Mouse (Mus musculus) midbrain, embryonic 11.5 days (tissue): Measurements from ENCODE around the gene Rhoq. TPM values are rescaled to one million over a fixed set of nuclear protein-coding genes. Genes with fewer than 3 reads are reported as not detected.

ENCODE experiments used
- ATAC-seq: fragments of 200-750 bp; cut with Nextera tagmentation; 2 replicates; pipeline ENCODE4 v1.8.0; 2017; ENCODE audit warnings: moderate TSS enrichment, moderate library complexity; ENCODE audit not compliant: low FRiP score
- DNase-seq: peaks from one replicate; pipeline ENCODE4 v3.0.0; 2015; ENCODE audit warnings: low spot score; ENCODE audit errors: missing footprints
- H3K27ac ChIP-seq: fragments of 300-500 bp; sonication (generic); 2 replicates; pipeline ENCODE4 v1.5.1; 2014; ENCODE audit warnings: low read depth, low read length
- H3K27me3 ChIP-seq: fragments of 300-500 bp; sonication (generic); 2 replicates; pipeline ENCODE4 v1.6.1; 2014; ENCODE audit warnings: mild to moderate bottlenecking, low read length, moderate library complexity, mixed read lengths; ENCODE audit not compliant: control insufficient read depth, insufficient read depth
- H3K36me3 ChIP-seq: fragments of 300-500 bp; sonication (generic); 2 replicates; pipeline ENCODE4 v1.6.1; 2014; ENCODE audit warnings: mild to moderate bottlenecking, low read length, moderate library complexity, mixed read lengths; ENCODE audit not compliant: control insufficient read depth, insufficient read depth
- H3K4me1 ChIP-seq: fragments of 300-500 bp; sonication (generic); 2 replicates; pipeline ENCODE4 v1.6.1; 2014; ENCODE audit warnings: low read length; ENCODE audit not compliant: control insufficient read depth, insufficient read depth
- H3K4me2 ChIP-seq: fragments of 300-500 bp; sonication (generic); 2 replicates; pipeline ENCODE4 v1.6.1; 2014; ENCODE audit warnings: mild to moderate bottlenecking, moderate library complexity
- H3K4me3 ChIP-seq: fragments of 300-500 bp; sonication (generic); 2 replicates; pipeline ENCODE4 v1.5.1; 2014; ENCODE audit warnings: low read depth, low read length
- H3K9ac ChIP-seq: fragments of 300-500 bp; sonication (generic); 2 replicates; pipeline ENCODE4 v1.6.1; 2014; ENCODE audit warnings: low read length
- H3K9me3 ChIP-seq: fragments of 300-500 bp; sonication (generic); 2 replicates; pipeline ENCODE4 v1.6.1; 2016; ENCODE audit warnings: low read length; ENCODE audit not compliant: control insufficient read depth
- WGBS: fragments of 180-500 bp; shearing (Covaris S2); extraction: QIAGEN DNeasy Blood & Tissue Kit; methylation state at CpG from one replicate; pipeline ENCODE4 v1.1.7; 2014; 5-methylcytosine and 5-hydroxymethylcytosine counted together
- polyA plus RNA-seq: library from polyadenylated mRNA; unstranded; fragments of >200 nt; fragmentation: Nextera tagmentation; extraction: Ambion mirVana; gene quantifications from 2 replicates; pipeline ENCODE4 v1.2.1, GENCODE M21; 2014

Rhoq gene
- polyA plus RNA-seq, 1 experiment from 2014 or later: 11.8 TPM

- 35% methylated on average over 5 of the region's 5 CpGs for WGBS
- Histone ChIP-seq H3K9ac (no peak overlapping the region), H3K36me3 (no peaks in the 10 kb centered on the region), H3K4me1 (no peaks in the 10 kb centered on the region; the same call in 1 of the 2 replicates), H3K27me3 (no peaks in the 10 kb centered on the region; the same call in 1 of the 2 replicates), H3K27ac (no peak overlapping the region), H3K4me3 (no peak overlapping the region), H3K9me3 (no peaks in the 10 kb centered on the region), H3K4me2 (no peak overlapping the region)
- no peak; the same call in 1 of the 2 replicates for ATAC-seq
- DNase-seq: no peak
Measured at GRCm38 (mm10) chr17:86932896-86933295, 30.0 kb upstream of the Rhoq start.

GRCm38 (mm10) chr17:86937064-86937463 is 25.8 kb upstream of the Rhoq start:
- ATAC-seq (no peak), DNase-seq (no peak)
- H3K27me3 ChIP-seq: no peaks in the 10 kb centered on the region; the same call in 1 of the 2 replicates
- 76% methylated on average over 2 of the region's 2 CpGs for WGBS
- peak overlapping the region; percentile 56 for H3K4me2 ChIP-seq
- no peak overlapping the region for H3K4me3 ChIP-seq
- peak overlapping the region; percentile 39; the same call in 1 of the 2 replicates for H3K9ac ChIP-seq
- H3K9me3 ChIP-seq: no peaks in the 10 kb centered on the region
- H3K4me1 ChIP-seq: peaks cover 2% of the 10 kb centered on the region
- no peaks in the 10 kb centered on the region for H3K36me3 ChIP-seq
- H3K27ac ChIP-seq: no peak overlapping the region

- DNase-seq (peak; percentile 98), ATAC-seq (peak; percentile 94)
- peak overlapping the region; percentile 32 for H3K4me3 ChIP-seq
- H3K4me1 ChIP-seq: peaks cover 2% of the 10 kb centered on the region
- H3K9ac ChIP-seq: peak overlapping the region; percentile 39
- 3% methylated on average over 20 of the region's 20 CpGs for WGBS
- no peaks in the 10 kb centered on the region for H3K36me3 ChIP-seq
- H3K9me3 ChIP-seq: no peaks in the 10 kb centered on the region
- H3K4me2 ChIP-seq: peak overlapping the region; percentile 56
- no peak overlapping the region for H3K27ac ChIP-seq
- no peaks in the 10 kb centered on the region; the same call in 1 of the 2 replicates for H3K27me3 ChIP-seq
Measured at GRCm38 (mm10) chr17:86937497-86938155, 25.3 kb upstream of the Rhoq start.

GRCm38 (mm10) chr17:86938683-86939082 is 24.2 kb upstream of the Rhoq start:
- no peaks in the 10 kb centered on the region; the same call in 1 of the 2 replicates for H3K27me3 ChIP-seq
- DNase-seq (no peak), ATAC-seq (no peak)
- no peak overlapping the region for H3K9ac ChIP-seq
- no peak overlapping the region for H3K27ac ChIP-seq
- no peaks in the 10 kb centered on the region for H3K9me3 ChIP-seq
- peaks cover 2% of the 10 kb centered on the region for H3K4me1 ChIP-seq
- H3K4me2 ChIP-seq: no peak overlapping the region
- H3K36me3 ChIP-seq: no peaks in the 10 kb centered on the region
- 65% methylated on average over 7 of the region's 7 CpGs for WGBS
- no peak overlapping the region for H3K4me3 ChIP-seq

DNA sequence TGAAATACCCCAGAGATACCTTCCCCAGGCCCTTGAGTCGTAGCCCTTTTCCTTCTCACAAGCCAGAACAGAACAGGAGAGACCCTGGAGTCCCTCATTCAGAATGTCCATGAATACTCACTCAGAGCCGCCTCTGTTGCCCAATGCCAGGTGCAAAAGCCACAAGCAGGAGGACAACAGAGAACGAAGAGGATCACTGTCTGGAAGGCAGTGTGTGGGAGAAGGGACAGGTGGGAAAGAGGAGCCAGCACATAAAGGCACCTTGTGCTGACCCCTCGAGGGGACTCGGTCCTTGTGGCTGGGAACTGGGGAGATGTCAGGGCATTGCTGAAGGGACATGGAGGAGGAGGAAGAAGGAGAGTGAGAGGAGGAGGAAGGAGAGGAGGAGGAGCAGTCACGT is 20.8 kb upstream of the Rhoq start:
- no peaks in the 10 kb centered on the region for H3K36me3 ChIP-seq
- no peak overlapping the region for H3K4me3 ChIP-seq
- WGBS: 64% methylated on average over 6 of the region's 6 CpGs
- no peak for ATAC-seq
- H3K4me1 ChIP-seq: peaks cover 2% of the 10 kb centered on the region
- H3K4me2 ChIP-seq: no peak overlapping the region
- no peak overlapping the region for H3K9ac ChIP-seq
- H3K9me3 ChIP-seq: no peaks in the 10 kb centered on the region
- H3K27me3 ChIP-seq: no peaks in the 10 kb centered on the region
- H3K27ac ChIP-seq: no peak overlapping the region
- no peak for DNase-seq

DNA sequence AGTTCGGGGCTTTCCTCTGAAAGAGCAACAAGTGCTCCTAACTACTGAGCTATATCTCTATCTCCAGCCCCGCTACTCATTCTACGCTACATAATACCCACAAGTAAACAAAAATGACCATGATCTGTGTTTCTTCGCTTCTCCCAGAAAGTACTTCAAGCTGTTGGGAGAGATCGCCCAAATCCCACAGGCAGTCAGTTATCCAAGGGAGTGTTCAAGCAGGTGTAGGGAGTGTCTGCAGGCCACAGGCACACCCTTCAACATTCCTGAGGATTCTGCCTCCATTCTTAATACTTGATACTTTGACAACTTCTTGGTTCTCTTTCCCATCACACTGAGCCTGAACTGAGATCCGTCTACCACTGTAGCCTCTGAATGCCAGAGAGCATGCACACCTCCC is 19.7 kb upstream of the Rhoq start:
- no peaks in the 10 kb centered on the region for H3K27me3 ChIP-seq
- no peak overlapping the region for H3K4me2 ChIP-seq
- H3K4me1 ChIP-seq: peaks cover under 1% of the 10 kb centered on the region; the same call in 1 of the 2 replicates
- WGBS: 91% methylated on average over 6 of the region's 6 CpGs
- no peaks in the 10 kb centered on the region for H3K9me3 ChIP-seq
- H3K36me3 ChIP-seq: no peaks in the 10 kb centered on the region
- DNase-seq (no peak), ATAC-seq (no peak)
- no peak overlapping the region for H3K9ac ChIP-seq
- H3K27ac ChIP-seq: no peak overlapping the region
- no peak overlapping the region for H3K4me3 ChIP-seq

- Histone ChIP-seq H3K9me3 (no peaks in the 10 kb centered on the region), H3K36me3 (no peaks in the 10 kb centered on the region), H3K4me1 (no peaks in the 10 kb centered on the region), H3K9ac (no peak overlapping the region), H3K4me2 (no peak overlapping the region), H3K27me3 (no peaks in the 10 kb centered on the region), H3K4me3 (no peak overlapping the region), H3K27ac (no peak overlapping the region)
- DNase-seq (no peak), ATAC-seq (no peak)
- WGBS: 32% methylated on average over 4 of the region's 4 CpGs
Measured at GRCm38 (mm10) chr17:86946078-86946477, 16.8 kb upstream of the Rhoq start.

GRCm38 (mm10) chr17:86947840-86948796 is 14.8 kb upstream of the Rhoq start, which contains the start of gene Atp6v1e2:
TSS of gene Atp6v1e2 (minus strand) at chr17:86947897.
- ATAC-seq: peak; percentile 59
- 81% methylated on average over 28 of the region's 28 CpGs for WGBS
- H3K27ac ChIP-seq: no peak within 1 kb of the TSS
- H3K4me2 ChIP-seq: no peak within 1 kb of the TSS
- DNase-seq: no peak
- H3K9ac ChIP-seq: no peak within 1 kb of the TSS
- no peaks in the 10 kb centered on the region for H3K4me1 ChIP-seq
- no peak within 1 kb of the TSS for H3K4me3 ChIP-seq
- H3K36me3 ChIP-seq: no peaks in the 10 kb centered on the region
- no peaks in the 10 kb centered on the region for H3K9me3 ChIP-seq
- H3K27me3 ChIP-seq: no peaks in the 10 kb centered on the region

DNA sequence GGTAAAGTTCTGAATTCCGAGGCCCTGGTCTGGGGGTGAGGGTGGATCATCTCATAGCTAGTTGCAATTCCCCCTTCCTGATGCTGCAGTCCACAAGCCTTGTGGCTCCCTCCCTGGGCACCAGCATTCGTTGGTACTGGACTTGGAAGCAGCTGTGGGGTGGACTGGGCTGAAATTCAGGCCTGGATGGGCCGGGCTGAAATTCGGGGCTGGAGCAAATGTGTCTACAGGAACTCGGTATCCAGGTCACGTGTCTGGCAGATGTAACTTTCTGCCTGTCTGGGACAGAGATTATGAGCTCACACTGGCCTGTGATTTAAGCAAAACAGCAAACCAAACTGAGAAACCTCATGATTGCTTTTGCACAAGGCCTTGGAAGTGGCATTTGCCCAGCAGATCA is 14.1 kb upstream of the Rhoq start:
- H3K27me3 ChIP-seq: no peaks in the 10 kb centered on the region
- H3K27ac ChIP-seq: no peak overlapping the region
- 87% methylated on average over 6 of the region's 6 CpGs for WGBS
- H3K9ac ChIP-seq: no peak overlapping the region
- H3K4me3 ChIP-seq: no peak overlapping the region
- no peaks in the 10 kb centered on the region for H3K36me3 ChIP-seq
- no peak overlapping the region for H3K4me2 ChIP-seq
- no peaks in the 10 kb centered on the region for H3K9me3 ChIP-seq
- ATAC-seq: 0 out of 2 replicates have a peak, but pooled peaks have one; percentile 4
- DNase-seq: no peak
- no peaks in the 10 kb centered on the region for H3K4me1 ChIP-seq
